In the genomic region with DNA sequence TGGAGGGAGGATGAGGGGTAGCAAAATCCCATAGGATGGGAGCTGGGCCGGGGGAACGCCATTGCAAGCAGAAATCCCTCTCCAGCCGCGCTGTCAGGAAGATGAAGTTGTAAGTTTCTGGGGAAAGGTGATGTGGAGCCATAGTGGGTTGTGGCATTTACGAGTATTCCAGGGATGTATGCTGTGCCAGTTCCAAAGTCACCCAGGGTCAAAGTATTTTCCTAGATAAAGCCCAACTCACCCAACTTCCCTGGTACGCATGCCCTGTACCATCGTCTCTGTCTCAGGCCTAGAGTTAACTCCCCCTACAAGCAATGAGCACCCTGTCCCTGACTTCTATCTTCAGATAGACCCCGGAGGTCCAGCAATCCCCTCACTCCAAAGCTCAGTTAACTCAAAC, we compare ENCODE assay signal across 10 mouse cellular contexts. TPM values are rescaled to one million over a fixed set of nuclear protein-coding genes. Genes with fewer than 3 reads are reported as not detected.
DNase-seq lines count a peak whose midpoint lies in the region; ATAC-seq lines count a peak whose summit lies in the region.
"Had no signal": no experiment of that assay in that cellular context is flagged by ENCODE, and none has a peak within 500 bp of the region (broad histone marks: within the 10 kb centered on the region; RNA-seq: fewer than 3 reads in every experiment).

No protein-coding gene starts in this region.

- intact Hi-C loops in heart, postnatal 36 days (cut with DNase I), result no loop called here

- peaks cover 13 to 21% of the 10 kb centered on the region in 2 experiments; a peak in 3 of 4 replicates for H3K4me1 ChIP-seq in heart, embryonic 14.5 days (ENCODE audit: control insufficient read depth in 2 of 2, insufficient read depth in 2 of 2, low read length in 2 of 2)
- H3K4me1 ChIP-seq in midbrain, embryonic 12.5 days, result 0 out of 2 replicates have a peak, but pooled peaks cover 6% of the 10 kb centered on the region
- H3K4me1 ChIP-seq in midbrain, embryonic 15.5 days, result no peaks in the 10 kb centered on the region
- H3K4me1 ChIP-seq in intestine, embryonic 16.5 days (ENCODE audit: control insufficient read depth, insufficient read depth, low read length), result peaks cover 7% of the 10 kb centered on the region
- H3K4me1 ChIP-seq in stomach, embryonic 15.5 days, result peaks cover 10% of the 10 kb centered on the region; the same call in 1 of the 2 replicates

- no peak for DNase-seq in heart, postnatal 36 days
- DNase-seq in spleen, postnatal 14 days (ENCODE audit: low spot score in 2 of 2), result no peak
- no peak for DNase-seq in gastrocnemius, adult 8-10 months (ENCODE audit: low spot score in 2 of 2)

- H3K4me3 ChIP-seq in heart, embryonic 14.5 days (ENCODE audit: control insufficient read depth in 1 of 2, insufficient read depth in 1 of 2, low read depth in 1 of 2, low read length in 2 of 2), result peak overlapping the region; percentile 26 to 28
- H3K4me3 ChIP-seq in midbrain, embryonic 12.5 days, result no peak overlapping the region
- no peak overlapping the region for H3K4me3 ChIP-seq in midbrain, embryonic 15.5 days
- H3K4me3 ChIP-seq in intestine, embryonic 16.5 days (ENCODE audit: low read length), result peak overlapping the region; percentile 46
- peak overlapping the region; percentile 20; the same call in 1 of the 2 replicates for H3K4me3 ChIP-seq in stomach, embryonic 15.5 days (replicated peaks)

- H3K9me3 ChIP-seq in heart, embryonic 14.5 days (ENCODE audit: control insufficient read depth, low read length), result no peaks in the 10 kb centered on the region
- H3K9me3 ChIP-seq in midbrain, embryonic 12.5 days, result no peaks in the 10 kb centered on the region
- H3K9me3 ChIP-seq in midbrain, embryonic 15.5 days, result no peaks in the 10 kb centered on the region
- no peaks in the 10 kb centered on the region for H3K9me3 ChIP-seq in intestine, embryonic 16.5 days (ENCODE audit: control insufficient read depth, low read length)
- H3K9me3 ChIP-seq in stomach, embryonic 15.5 days, result no peaks in the 10 kb centered on the region

- H3K36me3 ChIP-seq in heart, embryonic 14.5 days (ENCODE audit: control insufficient read depth, insufficient read depth, low read length), result peaks cover 39% of the 10 kb centered on the region
- H3K36me3 ChIP-seq in midbrain, embryonic 12.5 days, result peaks cover 42% of the 10 kb centered on the region
- H3K36me3 ChIP-seq in midbrain, embryonic 15.5 days (replicated peaks), result peaks cover 30% of the 10 kb centered on the region
- no peaks in the 10 kb centered on the region; the same call in 1 of the 2 replicates for H3K36me3 ChIP-seq in intestine, embryonic 16.5 days (ENCODE audit: control insufficient read depth, insufficient read depth, low read length)
- H3K36me3 ChIP-seq in stomach, embryonic 15.5 days, result peaks cover 14% of the 10 kb centered on the region; the same call in 1 of the 2 replicates

- no peak for ATAC-seq in heart, embryonic 14.5 days (ENCODE audit: insufficient number of reproducible peaks, insufficient read depth, low FRiP score, low read depth)
- ATAC-seq in midbrain, embryonic 12.5 days (ENCODE audit: low FRiP score, low read depth), result no peak
- no peak for ATAC-seq in midbrain, embryonic 15.5 days (replicated peaks)
- peak; percentile 32 for ATAC-seq in intestine, embryonic 16.5 days
- no peak for ATAC-seq in stomach, embryonic 15.5 days (ENCODE audit: insufficient read depth, low FRiP score, low read depth)

- peak overlapping the region; percentile 57 for H3K9ac ChIP-seq in heart, embryonic 14.5 days (ENCODE audit: low read length)
- no peak overlapping the region for H3K9ac ChIP-seq in midbrain, embryonic 12.5 days (replicated peaks)
- no peak overlapping the region for H3K9ac ChIP-seq in midbrain, embryonic 15.5 days
- peak overlapping the region; percentile 68 for H3K9ac ChIP-seq in intestine, embryonic 16.5 days (ENCODE audit: low read depth, low read length)
- H3K9ac ChIP-seq in stomach, embryonic 15.5 days, result no peak overlapping the region

- peak overlapping the region; percentile 76 for H3K4me2 ChIP-seq in heart, embryonic 14.5 days (ENCODE audit: low read length)
- 0 out of 2 replicates have a peak overlapping the region, but pooled peaks have one; percentile 13 for H3K4me2 ChIP-seq in midbrain, embryonic 12.5 days (replicated peaks)
- H3K4me2 ChIP-seq in midbrain, embryonic 15.5 days, result no peak overlapping the region
- peak overlapping the region; percentile 54 for H3K4me2 ChIP-seq in intestine, embryonic 16.5 days (ENCODE audit: low read depth, low read length)
- H3K4me2 ChIP-seq in stomach, embryonic 15.5 days, result peak overlapping the region; percentile 59

- H3K27me3 ChIP-seq in heart, embryonic 14.5 days (ENCODE audit: control insufficient read depth, insufficient read depth, low read length), result no peaks in the 10 kb centered on the region
- 0 out of 2 replicates have a peak, but pooled peaks cover 6% of the 10 kb centered on the region for H3K27me3 ChIP-seq in midbrain, embryonic 12.5 days
- H3K27me3 ChIP-seq in midbrain, embryonic 15.5 days (replicated peaks), result no peaks in the 10 kb centered on the region
- no peaks in the 10 kb centered on the region for H3K27me3 ChIP-seq in intestine, embryonic 16.5 days (replicated peaks; ENCODE audit: control insufficient read depth, insufficient read depth, low read length)
- no peaks in the 10 kb centered on the region for H3K27me3 ChIP-seq in stomach, embryonic 15.5 days (replicated peaks)

- 55% methylated on average over 8 of the region's 8 CpGs for WGBS in heart, embryonic 14.5 days
- WGBS in midbrain, embryonic 12.5 days, result 65% methylated on average over 8 of the region's 8 CpGs
- 64% methylated on average over 8 of the region's 8 CpGs for WGBS in midbrain, embryonic 15.5 days
- WGBS in intestine, embryonic 16.5 days, result 51% methylated on average over 8 of the region's 8 CpGs
- 54% methylated on average over 8 of the region's 8 CpGs for WGBS in stomach, embryonic 15.5 days

- H3K27ac ChIP-seq in heart, embryonic 14.5 days (replicated peaks in 1 of 2; ENCODE audit: control insufficient read depth in 1 of 2, insufficient read depth in 1 of 2, low read depth in 2 of 2, low read length in 2 of 2), result no peak overlapping the region
- no peak overlapping the region for H3K27ac ChIP-seq in midbrain, embryonic 12.5 days (replicated peaks)
- no peak overlapping the region for H3K27ac ChIP-seq in midbrain, embryonic 15.5 days
- peak overlapping the region; percentile 85 for H3K27ac ChIP-seq in intestine, embryonic 16.5 days (ENCODE audit: low read length)
- H3K27ac ChIP-seq in stomach, embryonic 15.5 days, result no peak overlapping the region

RNA-seq across cellular contexts. Expression of a gene that starts 0.4 kb away (rescaled TPM):
- polyA plus RNA-seq in heart, embryonic 14.5 days (2014; fragmentation: Nextera tagmentation; extraction: Ambion mirVana), result 0.50 and 2.0 TPM in 2 replicates
- 1 to 10 TPM in 1 of 2 experiments, under 1 TPM in 1; 0.97 to 1.1 TPM for total RNA-seq in heart, postnatal 36 days (2021)
- polyA plus RNA-seq in midbrain, embryonic 12.5 days (2016; fragmentation: Nextera tagmentation; extraction: Ambion mirVana), result 1.3 and 2.0 TPM in 2 replicates
- polyA plus RNA-seq in midbrain, embryonic 15.5 days (2015; fragmentation: Nextera tagmentation; extraction: Ambion mirVana), result 1.7 and 2.1 TPM in 2 replicates
- polyA plus RNA-seq in intestine, embryonic 16.5 days (2015; fragmentation: Nextera tagmentation; extraction: Ambion mirVana), result 106 and 152 TPM in 2 replicates
- 7.0 and 9.9 TPM in 2 replicates for polyA plus RNA-seq in stomach, embryonic 15.5 days (2015; fragmentation: Nextera tagmentation; extraction: Ambion mirVana)
- under 1 TPM; 0.17 to 0.48 (median 0.35) TPM for total RNA-seq in gastrocnemius, adult 8-10 months (2022)
- total RNA-seq: common myeloid progenitor, adult 5-6 weeks; granulocyte monocyte progenitor cell, adult 5-6 weeks had no signal

RNA-seq across cellular contexts. Expression of a gene that starts 10.1 kb away (rescaled TPM):
- polyA plus RNA-seq in heart, embryonic 14.5 days (2014; fragmentation: Nextera tagmentation; extraction: Ambion mirVana), result 0.19 TPM in 1 of 2 replicates, not detected in the other
- not detected for total RNA-seq in heart, postnatal 36 days (2021)
- 0.20 and 0.23 TPM in 2 replicates for polyA plus RNA-seq in midbrain, embryonic 12.5 days (2016; fragmentation: Nextera tagmentation; extraction: Ambion mirVana)
- polyA plus RNA-seq in midbrain, embryonic 15.5 days (2015; fragmentation: Nextera tagmentation; extraction: Ambion mirVana), result 0.93 and 1.4 TPM in 2 replicates
- polyA plus RNA-seq in intestine, embryonic 16.5 days (2015; fragmentation: Nextera tagmentation; extraction: Ambion mirVana), result 0.10 and 0.11 TPM in 2 replicates
- 0.10 and 0.14 TPM in 2 replicates for polyA plus RNA-seq in stomach, embryonic 15.5 days (2015; fragmentation: Nextera tagmentation; extraction: Ambion mirVana)
- total RNA-seq in gastrocnemius, adult 8-10 months (2022), result under 1 TPM in 1 of 4 experiments, not detected in 3; 0.08 TPM
- total RNA-seq: common myeloid progenitor, adult 5-6 weeks; granulocyte monocyte progenitor cell, adult 5-6 weeks had no signal

RNA-seq across cellular contexts. Expression of a gene that starts 30.5 kb away (rescaled TPM):
- polyA plus RNA-seq in heart, embryonic 14.5 days (2014; fragmentation: Nextera tagmentation; extraction: Ambion mirVana), result 22.8 and 24.3 TPM in 2 replicates
- 10 to 100 TPM; 18.7 to 22.0 TPM for total RNA-seq in heart, postnatal 36 days (2021)
- 55.6 and 56.8 TPM in 2 replicates for polyA plus RNA-seq in midbrain, embryonic 12.5 days (2016; fragmentation: Nextera tagmentation; extraction: Ambion mirVana)
- 65.4 and 65.9 TPM in 2 replicates for polyA plus RNA-seq in midbrain, embryonic 15.5 days (2015; fragmentation: Nextera tagmentation; extraction: Ambion mirVana)
- polyA plus RNA-seq in intestine, embryonic 16.5 days (2015; fragmentation: Nextera tagmentation; extraction: Ambion mirVana), result 33.0 and 37.0 TPM in 2 replicates
- 37.3 and 42.0 TPM in 2 replicates for polyA plus RNA-seq in stomach, embryonic 15.5 days (2015; fragmentation: Nextera tagmentation; extraction: Ambion mirVana)
- total RNA-seq in gastrocnemius, adult 8-10 months (2022), result 10 to 100 TPM; 16.7 to 20.4 (median 18.1) TPM

RNA-seq across cellular contexts. Expression of a gene that starts 30.6 kb away (rescaled TPM):
- 40.5 and 42.2 TPM in 2 replicates for polyA plus RNA-seq in heart, embryonic 14.5 days (2014; fragmentation: Nextera tagmentation; extraction: Ambion mirVana)
- total RNA-seq in heart, postnatal 36 days (2021), result 10 to 100 TPM; 35.3 to 38.6 TPM
- polyA plus RNA-seq in midbrain, embryonic 12.5 days (2016; fragmentation: Nextera tagmentation; extraction: Ambion mirVana), result 76.4 and 77.8 TPM in 2 replicates
- polyA plus RNA-seq in midbrain, embryonic 15.5 days (2015; fragmentation: Nextera tagmentation; extraction: Ambion mirVana), result 87.5 and 87.8 TPM in 2 replicates
- polyA plus RNA-seq in intestine, embryonic 16.5 days (2015; fragmentation: Nextera tagmentation; extraction: Ambion mirVana), result 44.4 and 45.5 TPM in 2 replicates
- 44.7 and 47.9 TPM in 2 replicates for polyA plus RNA-seq in stomach, embryonic 15.5 days (2015; fragmentation: Nextera tagmentation; extraction: Ambion mirVana)
- 10 to 100 TPM; 23.1 to 26.1 (median 24.6) TPM for total RNA-seq in gastrocnemius, adult 8-10 months (2022)

RNA-seq across cellular contexts. Expression of a gene that starts 47.6 kb away (rescaled TPM):
- polyA plus RNA-seq in heart, embryonic 14.5 days (2014; fragmentation: Nextera tagmentation; extraction: Ambion mirVana), result 0.26 and 0.34 TPM in 2 replicates
- under 1 TPM in 1 of 2 experiments, not detected in 1; 0.06 TPM for total RNA-seq in heart, postnatal 36 days (2021)
- polyA plus RNA-seq in midbrain, embryonic 12.5 days (2016; fragmentation: Nextera tagmentation; extraction: Ambion mirVana), result 91.9 and 109 TPM in 2 replicates
- polyA plus RNA-seq in midbrain, embryonic 15.5 days (2015; fragmentation: Nextera tagmentation; extraction: Ambion mirVana), result 186 and 193 TPM in 2 replicates
- polyA plus RNA-seq in intestine, embryonic 16.5 days (2015; fragmentation: Nextera tagmentation; extraction: Ambion mirVana), result 0.89 and 0.98 TPM in 2 replicates
- 1.8 TPM in 2 replicates for polyA plus RNA-seq in stomach, embryonic 15.5 days (2015; fragmentation: Nextera tagmentation; extraction: Ambion mirVana)
- under 1 TPM in 3 of 4 experiments, not detected in 1; 0.05 to 0.11 (median 0.08) TPM for total RNA-seq in gastrocnemius, adult 8-10 months (2022)
- total RNA-seq: common myeloid progenitor, adult 5-6 weeks; granulocyte monocyte progenitor cell, adult 5-6 weeks had no signal

Comparison
In these comparisons a context has a peak if more than half of its experiments do, and no peak if none do; other contexts are left out.
1. H3K4me3 ChIP-seq: peak in heart, embryonic 14.5 days (2 of 2), intestine, embryonic 16.5 days (single experiment) and stomach, embryonic 15.5 days (single experiment); none in midbrain, embryonic 12.5 days (single experiment) and midbrain, embryonic 15.5 days (single experiment).
2. H3K9ac ChIP-seq: peak in heart, embryonic 14.5 days (single experiment) and intestine, embryonic 16.5 days (single experiment); none in midbrain, embryonic 12.5 days (single experiment), midbrain, embryonic 15.5 days (single experiment) and stomach, embryonic 15.5 days (single experiment).